Mouse (Mus musculus): ENCODE measurements around the gene Hist1h2be.

- TF ChIP-seq CTCF (IDR thresholded peaks at IDR 0.05; ENCODE audit: low read depth, low read length) = peak; percentile 19; the same call in 1 of the 2 replicates
- TF ChIP-seq POLR2A (IDR thresholded peaks at IDR 0.05; ENCODE audit: extremely low read depth, insufficient read depth, low read length) = no peak
Observed at GRCm38 (mm10) chr13:23562699-23563462, 58.0 kb downstream of the Hist1h2be start.

All from liver, adult 2 months (tissue).